Mouse (Mus musculus) megakaryocyte, embryonic 14.5 days (primary cell): ENCODE data around the gene Lamp1.

Experiments
- FLI1 ChIP-seq: IDR thresholded peaks from 2 replicates; pipeline ENCODE4 v1.6.1; 2012; ENCODE audit warnings: low read length, inconsistent platforms, mixed read lengths
- GATA1 ChIP-seq: IDR thresholded peaks from 3 replicates; pipeline ENCODE4 v1.6.1; 2012; ENCODE audit warnings: mixed read lengths, low read length, inconsistent platforms, borderline replicate concordance

- TF ChIP-seq GATA1 (no peak), FLI1 (no peak)
Measured at GRCm38 (mm10) chr8:13159377-13159881, 468 bp downstream of the Lamp1 start.
